Mouse (Mus musculus) heart, adult 11 months (tissue): Measurements from ENCODE around the gene Slc25a28.
A peak's percentile ranks its signal among the peaks of the same experiment; 100 is the strongest.

Source experiments
- DNase-seq: peaks from one replicate; pipeline ENCODE4 v3.0.0; 2022

Gene Slc25a28

GRCm38 (mm10) chr19:43630466-43631251 is 44.0 kb downstream of the Slc25a28 start:
- peak; percentile 95 for DNase-seq

DNA sequence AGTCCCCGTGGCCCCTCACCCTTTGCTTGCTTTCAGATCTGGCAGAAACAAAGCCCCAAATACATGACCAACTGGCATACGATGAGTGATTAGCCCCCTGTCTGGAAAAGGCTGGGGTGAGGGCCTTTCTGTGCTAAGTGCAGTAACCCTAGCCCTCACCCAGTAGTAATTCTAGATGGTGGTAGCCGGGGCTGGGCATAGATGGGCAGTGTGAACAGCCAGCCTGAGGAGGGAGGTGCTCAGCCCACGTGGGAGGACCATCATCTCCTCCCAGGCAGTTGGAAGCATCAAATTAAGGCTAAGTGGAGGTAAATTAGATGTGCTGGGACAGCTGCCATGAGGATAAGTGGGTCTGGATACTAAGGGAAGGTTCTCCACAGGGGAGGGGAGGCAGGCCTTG is 45.6 kb downstream of the Slc25a28 start:
- peak; percentile 80 for DNase-seq

DNA sequence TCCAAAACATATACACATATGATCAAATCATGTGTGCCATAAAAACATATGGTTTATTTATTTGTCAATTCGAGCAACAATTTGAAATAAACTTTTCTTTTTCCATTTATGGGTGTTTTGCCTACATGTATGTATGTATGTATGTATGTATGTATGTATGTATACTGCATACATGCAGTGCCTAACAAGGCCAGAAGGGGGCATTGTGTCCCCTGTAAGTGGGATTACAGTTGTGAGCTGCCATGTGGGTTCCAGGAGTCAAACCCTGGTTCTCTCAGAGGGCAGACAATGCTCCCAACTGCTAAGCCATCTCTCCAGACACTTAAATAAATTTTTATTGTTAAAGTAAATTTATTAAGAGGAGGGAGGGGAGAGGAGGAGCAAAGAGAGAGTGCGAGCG is 47.3 kb downstream of the Slc25a28 start:
- DNase-seq, result peak; percentile 68

- DNase-seq, result no peak
These were observed 48.5 kb downstream of the Slc25a28 start for GRCm38 (mm10) chr19:43626160-43626559.

DNA sequence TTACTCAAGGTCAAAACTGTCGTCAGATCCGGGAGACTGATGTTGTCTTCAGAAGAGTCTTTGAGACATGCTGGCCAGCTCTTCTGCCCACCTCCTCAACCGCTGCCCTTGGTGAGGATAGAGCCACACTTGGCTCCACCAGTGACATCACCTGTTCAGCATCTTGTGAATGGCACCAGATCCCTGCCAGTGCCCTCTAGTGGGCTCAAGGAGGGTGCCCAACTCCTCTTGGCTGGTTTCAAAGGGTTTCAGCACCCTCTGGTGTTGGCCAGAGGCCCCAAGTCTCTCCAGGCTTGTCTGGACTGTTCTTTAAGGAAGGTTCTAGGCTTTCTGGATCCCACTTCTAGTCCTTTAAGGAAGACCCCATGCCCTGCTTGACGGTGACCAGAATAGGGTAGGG is 50.8 kb downstream of the Slc25a28 start:
- peak; percentile 90 for DNase-seq

- DNase-seq, result peak; percentile 84
These were observed 54.7 kb downstream of the Slc25a28 start for GRCm38 (mm10) chr19:43619916-43620479.

GRCm38 (mm10) chr19:43618505-43619030 is 56.1 kb downstream of the Slc25a28 start:
- DNase-seq, result peak; percentile 79

GRCm38 (mm10) chr19:43617761-43618349 is 56.8 kb downstream of the Slc25a28 start:
- DNase-seq, result peak; percentile 56

DNA sequence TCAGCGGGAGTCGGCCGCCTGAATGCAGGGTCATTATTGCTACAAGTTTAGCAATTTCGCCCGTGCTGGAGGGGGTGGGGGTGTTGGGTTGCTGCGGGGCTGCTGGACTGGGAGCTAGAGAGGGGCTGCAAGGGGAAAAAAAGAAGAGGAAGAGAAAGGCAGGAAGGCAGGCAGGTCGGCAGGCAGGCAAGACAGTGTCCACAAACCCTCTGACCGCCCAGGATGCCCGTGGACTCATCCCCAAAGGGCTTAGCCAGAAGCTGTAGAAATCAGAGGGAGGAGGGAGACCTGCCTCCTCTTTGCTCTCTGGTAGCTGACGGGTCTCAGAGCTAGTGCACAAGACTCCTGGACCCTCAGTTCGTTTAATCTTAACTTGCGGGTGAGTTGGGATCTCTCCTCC is 57.8 kb downstream of the Slc25a28 start:
- DNase-seq, result peak; percentile 86

DNA sequence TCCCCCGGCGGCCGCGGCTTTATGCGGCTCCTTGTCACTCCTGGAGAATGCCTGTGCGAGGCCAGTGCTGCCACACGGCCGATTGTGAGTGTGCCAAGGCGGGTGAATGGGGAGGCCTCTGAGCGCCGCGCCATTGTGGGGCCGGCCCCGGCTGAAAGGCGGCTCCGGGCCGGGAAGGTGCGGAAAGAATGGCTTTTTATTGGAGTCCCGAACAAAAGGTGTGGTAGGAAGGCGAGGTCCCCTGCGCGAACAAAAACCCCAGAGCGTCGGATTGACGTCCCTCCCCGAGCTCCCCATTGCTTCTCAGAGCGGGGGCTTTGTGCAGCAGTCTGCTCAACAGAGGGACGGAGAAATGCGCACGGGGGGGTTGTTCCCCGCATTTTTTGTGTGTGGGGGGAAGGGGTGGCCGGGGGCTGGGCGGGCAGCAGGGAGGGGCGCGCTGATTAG is 58.2 kb downstream of the Slc25a28 start:
- peak; percentile 86 for DNase-seq

DNA sequence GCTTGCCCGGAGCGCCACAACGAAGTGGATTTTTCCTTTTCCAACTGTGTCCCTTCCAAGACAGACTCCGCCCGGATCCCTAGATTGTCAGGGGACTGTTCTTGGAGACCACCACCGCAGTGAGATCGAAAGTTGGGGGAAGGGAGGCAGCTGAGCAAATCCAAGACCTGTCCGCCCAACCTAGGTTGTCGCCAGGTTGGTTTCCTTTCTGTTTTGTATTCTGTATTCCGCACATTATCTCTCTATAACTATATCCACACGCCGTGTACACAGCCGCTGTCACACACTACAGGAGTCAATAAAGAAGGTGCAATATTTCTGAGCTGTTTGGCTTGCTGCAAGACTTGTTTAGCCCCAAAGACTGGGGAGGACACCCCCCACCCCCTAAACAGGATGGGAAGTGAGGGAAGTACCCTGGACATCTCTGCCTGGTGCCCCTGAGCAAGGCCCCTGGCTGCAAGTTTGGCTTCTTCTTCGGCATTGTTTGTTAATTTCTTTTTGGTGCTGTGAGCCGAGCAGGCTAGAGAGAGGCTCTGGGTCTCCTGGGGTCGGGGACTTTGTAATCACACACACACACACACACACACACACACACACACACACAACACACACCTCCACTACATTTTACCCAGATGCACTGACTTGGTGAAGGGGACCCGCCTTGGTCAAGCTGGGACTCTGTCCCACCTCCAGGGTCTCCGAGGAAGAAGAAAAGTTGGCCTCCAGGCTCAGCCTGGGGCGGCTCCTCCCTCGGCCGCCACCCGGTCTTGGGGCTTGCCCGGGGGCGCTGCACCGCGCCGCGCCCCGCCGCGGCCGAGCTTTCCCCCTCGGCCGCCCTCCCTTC is 58.9 kb downstream of the Slc25a28 start:
- peak; percentile 65 for DNase-seq

GRCm38 (mm10) chr19:43615074-43615445 is 59.6 kb downstream of the Slc25a28 start:
- peak; percentile 80 for DNase-seq

- DNase-seq, result peak; percentile 86
These were observed 60.2 kb downstream of the Slc25a28 start for GRCm38 (mm10) chr19:43614341-43615073.
